Mouse (Mus musculus): ENCODE data around the gene Tgfbi. TPM values are rescaled to one million over a fixed set of nuclear protein-coding genes. Genes with fewer than 3 reads are reported as not detected.
A peak's percentile ranks its signal among the peaks of the same experiment; 100 is the strongest.

Gene Tgfbi
- polyA plus RNA-seq, 1 experiment = 125 TPM

- Histone ChIP-seq H3K4me1 (ENCODE audit: control insufficient read depth, insufficient read depth, low read length) (peaks cover 11% of the 10 kb centered on the region), H3K4me3 (ENCODE audit: insufficient read depth, low read length) (no peak overlapping the region), H3K27ac (ENCODE audit: insufficient read depth, low read length) (no peak overlapping the region)
- TF ChIP-seq POLR2A (IDR thresholded peaks at IDR 0.05; ENCODE audit: low read depth, low read length) (no peak), CTCF (IDR thresholded peaks at IDR 0.05; ENCODE audit: borderline replicate concordance, insufficient read depth, low read length) (no peak)
Observed at GRCm38 (mm10) chr13:56580450-56580849, 28.9 kb upstream of the Tgfbi start.

GRCm38 (mm10) chr13:56581512-56581911 is 27.8 kb upstream of the Tgfbi start:
- Histone ChIP-seq H3K4me3 (ENCODE audit: insufficient read depth, low read length) (no peak overlapping the region), H3K4me1 (ENCODE audit: control insufficient read depth, insufficient read depth, low read length) (peaks cover 11% of the 10 kb centered on the region), H3K27ac (ENCODE audit: insufficient read depth, low read length) (peak overlapping the region; percentile 66)
- TF ChIP-seq CTCF (IDR thresholded peaks at IDR 0.05; ENCODE audit: borderline replicate concordance, insufficient read depth, low read length) (no peak), POLR2A (IDR thresholded peaks at IDR 0.05; ENCODE audit: low read depth, low read length) (no peak)

- peaks cover 11% of the 10 kb centered on the region for H3K4me1 ChIP-seq (ENCODE audit: control insufficient read depth, insufficient read depth, low read length)
- H3K4me3 ChIP-seq (ENCODE audit: insufficient read depth, low read length) = no peak overlapping the region
- TF ChIP-seq POLR2A (IDR thresholded peaks at IDR 0.05; ENCODE audit: low read depth, low read length) (no peak), CTCF (IDR thresholded peaks at IDR 0.05; ENCODE audit: borderline replicate concordance, insufficient read depth, low read length) (no peak)
- peak overlapping the region; percentile 63 for H3K27ac ChIP-seq (ENCODE audit: insufficient read depth, low read length)
Observed at GRCm38 (mm10) chr13:56581961-56582434, 27.3 kb upstream of the Tgfbi start.

- TF ChIP-seq CTCF (IDR thresholded peaks at IDR 0.05; ENCODE audit: borderline replicate concordance, insufficient read depth, low read length) (no peak), POLR2A (IDR thresholded peaks at IDR 0.05; ENCODE audit: low read depth, low read length) (no peak)
- Histone ChIP-seq H3K4me1 (ENCODE audit: control insufficient read depth, insufficient read depth, low read length) (peaks cover 11% of the 10 kb centered on the region), H3K27ac (ENCODE audit: insufficient read depth, low read length) (peak overlapping the region; percentile 69), H3K4me3 (ENCODE audit: insufficient read depth, low read length) (no peak overlapping the region)
Observed at GRCm38 (mm10) chr13:56582720-56583119, 26.6 kb upstream of the Tgfbi start.

GRCm38 (mm10) chr13:56586046-56586445 is 23.3 kb upstream of the Tgfbi start:
- H3K27ac ChIP-seq (ENCODE audit: insufficient read depth, low read length) = no peak overlapping the region
- H3K4me1 ChIP-seq (ENCODE audit: control insufficient read depth, insufficient read depth, low read length) = peaks cover 9% of the 10 kb centered on the region
- TF ChIP-seq CTCF (IDR thresholded peaks at IDR 0.05; ENCODE audit: borderline replicate concordance, insufficient read depth, low read length) = no peak
- no peak for TF ChIP-seq POLR2A (IDR thresholded peaks at IDR 0.05; ENCODE audit: low read depth, low read length)
- no peak overlapping the region for H3K4me3 ChIP-seq (ENCODE audit: insufficient read depth, low read length)

- Histone ChIP-seq H3K4me3 (ENCODE audit: insufficient read depth, low read length) (no peak overlapping the region), H3K4me1 (ENCODE audit: control insufficient read depth, insufficient read depth, low read length) (no peaks in the 10 kb centered on the region), H3K27ac (ENCODE audit: insufficient read depth, low read length) (no peak overlapping the region)
- TF ChIP-seq CTCF (IDR thresholded peaks at IDR 0.05; ENCODE audit: borderline replicate concordance, insufficient read depth, low read length) (no peak), POLR2A (IDR thresholded peaks at IDR 0.05; ENCODE audit: low read depth, low read length) (no peak)
Observed at GRCm38 (mm10) chr13:56588454-56589117, 20.7 kb upstream of the Tgfbi start.

- Histone ChIP-seq H3K27ac (ENCODE audit: insufficient read depth, low read length) (no peak overlapping the region), H3K4me1 (ENCODE audit: control insufficient read depth, insufficient read depth, low read length) (no peaks in the 10 kb centered on the region), H3K4me3 (ENCODE audit: insufficient read depth, low read length) (no peak overlapping the region)
- no peak for TF ChIP-seq CTCF (IDR thresholded peaks at IDR 0.05; ENCODE audit: borderline replicate concordance, insufficient read depth, low read length)
- TF ChIP-seq POLR2A (IDR thresholded peaks at IDR 0.05; ENCODE audit: low read depth, low read length) = no peak
Observed at GRCm38 (mm10) chr13:56590202-56590601, 19.1 kb upstream of the Tgfbi start.

- Histone ChIP-seq H3K4me1 (ENCODE audit: control insufficient read depth, insufficient read depth, low read length) (no peaks in the 10 kb centered on the region), H3K27ac (ENCODE audit: insufficient read depth, low read length) (no peak overlapping the region), H3K4me3 (ENCODE audit: insufficient read depth, low read length) (no peak overlapping the region)
- TF ChIP-seq CTCF (IDR thresholded peaks at IDR 0.05; ENCODE audit: borderline replicate concordance, insufficient read depth, low read length) (no peak), POLR2A (IDR thresholded peaks at IDR 0.05; ENCODE audit: low read depth, low read length) (no peak)
Observed at GRCm38 (mm10) chr13:56591191-56591590, 18.1 kb upstream of the Tgfbi start.

GRCm38 (mm10) chr13:56591939-56592338 is 17.4 kb upstream of the Tgfbi start:
- TF ChIP-seq POLR2A (IDR thresholded peaks at IDR 0.05; ENCODE audit: low read depth, low read length) (no peak), CTCF (IDR thresholded peaks at IDR 0.05; ENCODE audit: borderline replicate concordance, insufficient read depth, low read length) (no peak)
- Histone ChIP-seq H3K4me3 (ENCODE audit: insufficient read depth, low read length) (no peak overlapping the region), H3K4me1 (ENCODE audit: control insufficient read depth, insufficient read depth, low read length) (0 out of 2 replicates have a peak, but pooled peaks cover under 1% of the 10 kb centered on the region), H3K27ac (ENCODE audit: insufficient read depth, low read length) (no peak overlapping the region)

- no peak overlapping the region for H3K27ac ChIP-seq (ENCODE audit: insufficient read depth, low read length)
- no peak overlapping the region for H3K4me3 ChIP-seq (ENCODE audit: insufficient read depth, low read length)
- TF ChIP-seq CTCF (IDR thresholded peaks at IDR 0.05; ENCODE audit: borderline replicate concordance, insufficient read depth, low read length) = no peak
- TF ChIP-seq POLR2A (IDR thresholded peaks at IDR 0.05; ENCODE audit: low read depth, low read length) = no peak
- peaks cover 9% of the 10 kb centered on the region for H3K4me1 ChIP-seq (ENCODE audit: control insufficient read depth, insufficient read depth, low read length)
Observed at GRCm38 (mm10) chr13:56593196-56593595, 16.1 kb upstream of the Tgfbi start.
